Mouse (Mus musculus) frontal cortex, postnatal 10 days (tissue): Measurements from ENCODE around the gene Calml3.

Experiments
- DNase-seq, 2 experiments: peaks; one replicate each; pipeline ENCODE4 v3.0.0; 2022; ENCODE audit warnings: low spot score in 2 of 2, mixed read lengths in 1 of 2

Calml3 gene

DNA sequence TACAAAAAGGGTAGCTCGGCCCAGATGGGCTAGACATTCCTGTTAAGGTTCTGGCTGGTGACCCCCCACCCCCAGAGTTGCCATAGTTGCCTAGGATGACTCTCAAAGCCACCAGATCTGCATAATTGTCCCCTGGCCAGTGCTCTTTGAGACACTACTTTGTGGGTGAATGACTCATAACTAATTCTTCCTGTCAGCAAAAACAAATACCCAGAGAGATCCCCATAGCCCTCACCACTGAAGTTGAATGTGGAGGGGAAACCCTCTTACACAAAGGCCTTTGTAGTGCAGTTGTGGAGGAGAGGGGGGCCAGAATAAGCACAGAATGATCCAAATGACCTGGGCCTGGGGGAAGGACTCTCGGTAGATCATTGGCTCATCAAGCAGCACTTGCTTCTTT is 21.6 kb downstream of the Calml3 start:
- DNase-seq = no peak

DNA sequence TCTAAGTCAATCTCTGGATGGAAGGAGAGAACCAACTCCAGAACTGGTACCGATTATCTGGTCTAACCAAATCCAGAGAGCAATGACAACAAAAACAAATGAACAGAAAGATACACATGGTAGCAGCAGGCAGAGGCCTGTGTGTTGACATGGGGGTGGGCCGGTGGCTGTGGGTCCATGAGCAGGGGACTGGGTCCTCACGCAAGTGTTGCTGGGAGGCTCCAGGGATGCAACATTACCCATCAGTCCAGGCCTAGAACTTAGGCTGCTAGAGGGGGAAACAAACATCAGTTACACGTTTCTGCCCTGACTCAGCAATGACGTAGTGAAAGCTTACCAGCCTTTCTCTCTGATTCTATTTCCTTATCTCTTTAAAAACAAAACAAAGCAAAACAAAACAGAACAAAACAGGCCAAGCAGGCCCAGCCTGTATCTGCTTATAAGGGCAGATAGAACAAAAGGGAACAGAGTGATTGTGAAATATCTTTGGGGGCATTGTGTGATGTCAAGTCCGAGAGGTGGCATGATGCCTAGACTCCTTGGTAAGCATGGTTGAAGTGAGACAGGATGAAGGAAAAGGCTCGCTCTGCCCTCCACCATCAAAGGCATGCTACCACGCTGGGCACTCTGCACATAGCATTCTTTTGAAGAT is 24.4 kb downstream of the Calml3 start:
- DNase-seq = no peak

DNA sequence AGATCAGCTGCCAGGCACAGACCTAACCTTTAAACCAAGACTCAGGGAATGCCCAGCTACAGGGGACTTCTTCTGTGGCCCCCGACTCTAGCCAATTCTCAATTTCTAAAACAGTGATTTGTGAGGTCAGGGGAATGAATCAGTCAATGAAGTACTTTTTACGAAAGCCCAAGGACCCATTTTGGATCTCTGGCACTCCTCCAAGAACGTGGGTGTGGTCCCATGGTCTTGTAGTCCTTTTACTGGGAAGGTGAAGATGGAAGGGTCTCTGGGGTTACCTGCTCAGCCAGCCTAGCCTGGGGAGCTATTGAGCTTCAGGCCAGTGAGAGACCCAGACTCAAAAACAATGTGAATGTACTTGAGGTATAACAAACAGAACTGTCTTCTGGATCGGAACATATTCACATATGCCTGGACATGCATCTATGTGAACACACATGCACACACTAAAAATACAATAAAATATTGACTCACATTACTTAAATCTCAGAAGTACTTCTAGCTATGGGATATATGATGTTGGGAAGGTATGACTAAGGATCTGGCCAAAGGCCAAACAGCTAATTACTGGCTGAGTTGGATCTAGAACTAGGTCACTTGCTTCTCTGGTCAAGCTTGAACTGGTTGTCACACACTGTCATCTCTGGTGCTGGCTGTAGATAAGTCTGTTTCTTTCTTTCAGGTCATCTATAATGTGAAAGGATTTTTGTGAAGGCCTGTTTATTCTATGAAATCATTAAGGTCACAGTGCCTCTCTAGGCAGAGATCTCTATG is 25.3 kb downstream of the Calml3 start:
- DNase-seq = no peak

DNA sequence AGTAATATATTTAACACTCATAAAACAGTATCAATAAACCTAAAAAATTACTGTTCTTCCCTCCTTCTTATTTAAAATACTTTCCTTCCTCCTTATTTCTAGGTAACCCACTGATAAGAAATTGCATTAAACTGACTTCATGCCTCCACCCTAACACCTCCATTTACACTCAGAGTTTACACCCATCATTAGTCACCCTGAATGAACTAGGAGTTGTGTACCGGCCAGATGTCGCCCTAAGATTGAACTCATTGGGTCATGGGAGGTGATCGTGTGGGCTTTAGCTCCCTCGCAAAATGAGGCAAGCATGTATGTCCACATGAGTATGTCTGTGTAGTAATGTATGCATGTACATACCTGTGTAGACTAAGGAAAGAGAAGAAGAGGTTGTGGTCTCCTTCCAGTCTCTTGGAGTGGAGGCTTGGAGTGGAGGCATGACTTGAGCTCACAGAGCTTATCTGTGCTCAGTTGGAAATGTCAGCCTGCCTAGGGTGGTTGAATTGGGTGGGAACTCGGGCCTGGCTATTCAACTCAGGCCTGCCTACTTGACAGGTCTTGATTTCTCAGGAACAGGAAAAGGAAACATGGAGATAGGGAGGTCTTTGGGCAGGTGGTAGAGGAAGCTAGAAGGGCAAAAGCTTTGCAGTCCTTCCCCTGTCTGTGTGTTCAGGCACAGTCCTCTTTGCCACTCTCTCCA is 26.8 kb downstream of the Calml3 start:
- no peak for DNase-seq

DNA sequence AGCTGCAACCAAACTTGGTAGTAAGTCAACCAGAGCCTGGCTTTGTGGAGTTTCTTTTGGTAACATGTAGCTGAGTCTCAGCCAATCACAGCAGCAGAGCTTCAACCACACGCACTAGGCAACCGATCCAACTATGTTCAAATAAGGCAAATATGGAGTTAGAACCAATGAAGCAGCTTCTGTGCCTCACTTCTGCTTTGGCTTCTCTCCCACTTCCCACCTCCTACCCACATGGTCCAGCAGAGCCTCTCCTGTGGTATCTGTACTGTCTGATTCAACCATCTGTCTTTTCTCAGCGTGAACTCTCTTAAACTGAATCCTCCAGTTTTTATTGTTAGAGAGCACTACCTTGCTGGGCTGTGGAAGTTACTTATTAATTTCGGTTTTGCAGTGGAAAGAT is 27.7 kb downstream of the Calml3 start:
- DNase-seq = peak in 1 of 2 experiments; percentile 65

DNA sequence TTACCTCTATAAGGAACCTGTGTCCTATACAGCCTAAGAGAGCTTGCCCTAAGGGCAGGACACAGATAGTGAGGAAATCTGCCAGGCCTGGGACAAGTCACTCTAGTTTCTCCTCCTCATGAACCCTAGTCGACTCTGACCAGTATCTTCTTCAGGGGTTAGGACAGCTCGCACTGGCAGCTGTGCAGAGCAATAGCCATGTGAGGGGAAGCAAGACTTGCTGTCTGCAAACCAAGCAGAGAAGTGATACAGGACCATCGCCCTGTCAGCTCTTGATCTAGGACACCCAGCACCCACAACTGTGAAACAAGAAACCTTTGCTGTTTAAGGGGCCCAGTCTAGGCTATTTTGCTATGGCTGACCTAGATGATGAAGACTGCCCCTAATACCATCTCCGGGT is 29.1 kb downstream of the Calml3 start:
- no peak for DNase-seq

DNA sequence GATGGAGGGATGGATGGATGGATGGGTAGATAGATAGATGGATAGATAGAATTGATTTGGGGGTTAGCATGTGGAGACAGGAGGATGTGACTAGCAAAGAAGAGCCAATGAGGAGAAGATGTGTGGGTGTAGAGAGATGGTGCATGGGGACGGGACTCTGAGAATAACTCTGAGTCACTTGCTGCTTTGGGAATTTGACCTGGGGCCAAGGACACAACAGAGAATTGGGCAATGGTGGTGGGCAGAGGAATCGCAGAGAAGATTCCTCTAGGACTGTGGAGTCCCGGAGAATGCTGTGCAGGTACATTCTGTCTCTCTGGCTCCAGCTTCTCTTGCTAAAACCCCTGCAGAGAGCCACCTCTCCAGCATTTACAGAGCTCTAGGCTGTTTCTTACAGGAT is 29.8 kb downstream of the Calml3 start:
- no peak for DNase-seq

DNA sequence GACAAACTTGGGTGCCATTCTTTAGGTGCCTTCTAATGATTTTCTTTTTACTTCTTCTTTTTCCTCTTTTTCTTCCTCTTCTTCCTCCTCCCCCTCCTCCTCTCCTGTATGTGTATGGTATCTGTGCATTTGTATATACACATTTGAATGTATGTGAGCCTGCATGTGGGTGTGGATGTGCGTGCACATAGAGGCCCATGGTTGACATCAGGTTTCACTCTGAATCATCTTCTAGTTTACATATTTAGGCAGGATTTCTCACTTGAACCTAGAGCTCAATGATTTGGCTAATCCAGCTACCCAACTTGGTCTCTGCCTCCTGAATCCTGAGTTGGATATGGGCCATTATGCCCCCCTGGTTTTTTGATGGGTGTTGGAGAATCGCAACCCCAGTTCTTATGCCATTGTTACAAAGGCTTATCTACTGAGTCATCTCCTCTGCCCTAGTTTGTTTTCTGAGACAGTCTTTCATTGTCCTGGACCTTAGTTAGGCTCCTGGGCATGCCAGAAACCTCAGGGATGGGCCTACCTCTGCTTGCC is 30.9 kb downstream of the Calml3 start:
- no peak for DNase-seq

DNA sequence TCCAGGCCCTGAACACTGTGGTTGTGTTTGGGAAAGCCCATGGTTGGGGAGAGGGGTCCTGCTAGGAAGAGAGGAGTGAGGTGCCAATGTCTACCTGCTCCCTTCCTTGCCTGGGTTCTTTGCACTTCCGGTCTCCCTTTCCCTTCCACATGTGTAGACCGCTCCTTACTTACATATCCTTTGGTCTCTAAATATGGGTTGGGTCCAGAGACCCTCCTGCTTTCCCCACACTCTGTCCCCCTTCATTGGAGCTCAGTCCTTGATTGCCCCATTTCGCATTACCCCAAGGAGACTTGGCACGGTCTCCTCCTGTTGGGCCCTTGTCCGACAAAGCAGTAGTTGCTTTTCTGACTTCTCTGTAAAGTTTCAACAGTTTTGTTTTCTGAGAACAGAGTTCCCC is 32.9 kb downstream of the Calml3 start:
- DNase-seq = no peak

DNA sequence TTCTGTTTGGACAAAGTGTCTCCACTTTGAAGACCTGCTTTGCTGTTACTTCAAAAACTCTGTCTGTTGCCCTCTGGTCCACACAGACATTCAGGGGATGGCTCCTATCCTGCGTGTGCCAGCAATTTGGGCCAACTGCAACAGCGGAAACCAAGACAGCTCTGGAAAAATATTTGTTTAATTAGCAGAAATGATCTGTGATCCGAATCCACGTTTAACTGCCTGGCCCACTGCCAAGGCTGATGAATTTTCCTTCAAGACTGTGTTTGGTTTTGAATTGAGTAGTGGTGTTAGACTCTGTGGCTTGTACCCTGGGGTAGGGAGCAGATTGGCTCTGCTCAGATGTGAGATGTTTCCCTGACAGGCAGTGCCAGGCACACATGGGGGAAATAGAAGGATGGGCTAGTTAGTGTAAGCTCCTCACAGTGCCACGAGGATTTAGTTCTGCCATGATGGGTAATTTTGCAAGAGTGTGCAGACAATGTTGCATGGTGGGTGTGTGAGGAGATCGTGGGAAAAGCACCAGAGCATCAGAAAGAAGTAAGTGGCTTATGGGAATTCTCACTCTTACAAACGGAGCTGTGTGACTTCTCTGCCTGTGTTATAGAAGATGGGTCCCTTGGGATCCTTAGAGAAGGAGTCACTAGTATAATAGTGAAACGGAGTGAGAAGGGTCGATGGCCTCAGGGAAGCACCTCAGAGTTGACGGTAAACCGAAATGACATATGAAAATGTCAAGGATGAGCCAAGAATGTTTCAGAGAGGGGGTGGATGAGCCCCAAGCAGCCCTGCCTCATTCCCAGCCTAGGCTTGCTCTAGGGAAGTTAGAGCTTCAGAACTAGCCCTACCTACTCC is 33.7 kb downstream of the Calml3 start:
- DNase-seq = peak; percentile 18 to 26

DNA sequence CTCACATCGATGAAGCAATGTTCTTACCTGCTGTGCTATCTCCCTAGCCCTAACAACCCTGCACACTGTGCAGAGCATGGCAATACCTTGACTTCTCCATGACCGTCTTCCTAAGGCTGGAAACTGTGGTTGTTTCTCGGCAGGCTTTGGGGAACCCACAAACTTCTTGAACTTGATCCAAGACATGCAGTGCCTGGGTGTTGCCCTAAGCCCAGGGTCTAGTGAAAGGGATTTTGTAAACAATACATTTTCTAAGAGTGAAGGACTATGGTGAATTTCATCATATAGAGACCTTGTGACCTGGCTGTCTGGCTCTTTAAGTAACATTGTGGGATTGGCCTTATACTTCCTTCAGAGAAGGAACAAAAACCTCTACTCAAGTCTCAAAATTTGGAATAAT is 34.6 kb downstream of the Calml3 start:
- no peak for DNase-seq

DNA sequence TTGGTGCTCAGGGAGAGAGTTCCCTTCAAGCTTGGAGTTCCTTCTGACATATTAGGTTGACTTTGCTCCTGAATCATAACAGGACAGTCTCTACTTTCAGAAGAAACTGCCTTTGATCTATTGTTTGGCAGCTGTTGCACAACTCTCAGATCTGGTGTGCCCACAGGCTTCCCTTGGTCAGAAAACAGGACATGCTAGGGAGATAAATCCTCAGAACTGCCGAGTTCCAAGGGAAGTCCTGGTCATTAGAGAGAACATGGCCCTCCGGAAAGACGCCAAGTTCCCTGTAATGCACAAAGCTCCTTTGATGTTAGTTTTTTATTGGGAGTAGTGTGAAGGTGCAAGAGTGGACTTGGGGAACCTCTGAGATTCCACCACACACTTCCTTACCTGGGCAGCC is 35.5 kb downstream of the Calml3 start:
- DNase-seq = no peak

DNA sequence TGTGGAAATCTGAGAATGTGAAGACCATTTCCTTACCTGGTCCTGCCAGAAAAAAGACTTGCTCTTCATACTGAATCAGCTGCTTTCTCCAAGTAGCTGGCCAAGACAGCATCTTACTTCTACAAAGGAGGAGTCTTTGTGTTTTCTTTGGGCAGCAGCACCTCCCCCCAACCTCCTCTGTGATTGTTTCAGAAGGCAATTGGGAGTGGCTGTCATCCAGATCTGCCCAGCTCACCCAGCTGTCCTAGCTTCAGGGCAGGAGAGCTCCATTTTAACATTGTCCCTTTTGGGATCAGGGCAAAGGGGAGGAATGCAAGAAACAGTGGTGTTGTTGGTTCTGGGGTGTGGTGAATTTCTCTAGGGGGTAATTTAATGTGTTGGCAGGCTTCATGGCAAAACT is 37.0 kb downstream of the Calml3 start:
- DNase-seq = no peak

DNA sequence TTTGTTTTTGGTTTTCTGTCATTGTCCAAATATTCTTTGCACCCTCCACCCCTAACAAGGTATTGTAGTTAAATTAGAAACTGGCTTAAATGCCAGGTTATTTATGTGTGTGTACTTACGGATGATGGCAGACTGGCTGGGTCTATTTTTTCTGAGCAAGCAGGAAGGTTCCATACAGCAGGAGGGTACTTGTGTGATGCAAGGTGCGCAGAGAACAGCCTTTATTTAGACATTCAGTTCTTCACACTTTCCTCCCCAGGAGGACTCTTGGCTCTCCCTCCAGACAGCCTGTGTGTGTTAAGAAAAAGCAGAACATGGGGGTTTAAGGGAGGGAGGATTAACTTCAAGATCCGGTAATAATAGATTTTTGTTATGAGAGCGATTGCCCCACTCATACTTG is 38.3 kb downstream of the Calml3 start:
- no peak for DNase-seq

DNA sequence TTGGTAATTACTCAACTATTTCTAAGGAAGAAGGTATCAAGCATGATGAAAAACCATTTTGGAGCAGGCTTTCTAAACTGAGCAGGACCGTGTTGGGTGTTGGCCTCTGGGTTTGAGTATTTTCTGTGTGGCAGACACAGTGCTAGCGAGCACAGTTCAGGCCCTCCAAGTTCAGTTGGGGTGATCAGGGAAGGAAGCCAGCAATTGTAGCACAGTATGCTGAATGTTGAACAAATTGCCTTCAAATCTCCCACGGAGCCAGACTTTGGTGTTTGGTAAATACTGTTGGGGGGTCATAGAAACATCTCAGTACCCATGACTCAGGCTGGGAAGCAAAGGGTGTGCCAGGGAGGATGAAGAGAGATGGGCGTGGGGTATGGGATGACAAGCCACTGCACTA is 43.0 kb downstream of the Calml3 start:
- DNase-seq = no peak

DNA sequence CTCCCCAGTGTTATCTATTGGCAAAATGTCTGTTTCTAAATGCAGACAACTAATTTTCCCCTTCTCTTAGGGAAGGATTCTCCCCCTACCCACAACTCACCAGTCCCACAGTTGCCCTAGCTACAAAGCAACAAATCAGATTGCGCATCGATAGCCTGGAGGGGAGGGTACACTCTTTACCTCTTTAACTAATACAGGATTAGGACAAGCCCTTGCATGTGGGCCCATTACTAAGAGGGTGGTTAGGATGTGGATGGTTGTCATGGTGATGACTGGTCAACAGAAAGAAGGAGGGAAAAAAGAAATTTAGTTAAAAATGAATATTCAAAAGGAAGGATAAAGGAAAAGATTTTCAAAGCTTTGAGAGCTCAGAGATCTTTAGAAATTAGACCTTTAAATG is 45.8 kb downstream of the Calml3 start:
- no peak for DNase-seq

DNA sequence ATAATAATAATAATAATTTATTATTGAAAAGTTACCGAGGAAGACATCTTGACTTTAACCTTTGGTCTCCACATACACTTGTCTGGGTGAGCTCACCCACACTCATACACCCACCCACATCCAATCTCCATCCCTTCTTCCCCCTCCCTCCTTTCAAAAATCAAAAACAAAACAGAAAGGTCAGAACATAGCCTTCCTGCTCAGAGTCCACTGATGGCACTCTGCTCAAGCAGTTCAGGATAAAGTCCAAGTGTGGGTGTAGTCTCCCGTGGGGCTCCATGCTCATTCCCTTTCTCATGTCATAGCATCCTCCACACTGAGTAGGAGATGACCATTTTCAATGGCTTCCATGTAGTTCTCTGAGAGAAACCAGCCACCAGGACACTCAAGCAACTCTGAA is 50.8 kb downstream of the Calml3 start:
- DNase-seq = no peak
